Mouse (Mus musculus): ENCODE measurements around the gene Polr3c. TPM values are rescaled to one million over a fixed set of nuclear protein-coding genes. Genes with fewer than 3 reads are reported as not detected.
A peak's percentile ranks its signal among the peaks of the same experiment; 100 is the strongest.
"Not testable (repeated sequence)": the region's sequence is repeated elsewhere in the genome, so short reads cannot be mapped to it uniquely, and the experiment has no call there.

Polr3c gene
- polyA plus RNA-seq, 1 experiment = 40.4 TPM

- H3K4me1 ChIP-seq (ENCODE audit: control insufficient read depth, insufficient read depth, low read length) = peaks cover 12% of the 10 kb centered on the region
- H3K27me3 ChIP-seq (ENCODE audit: control insufficient read depth, insufficient read depth, low read length) = no peaks in the 10 kb centered on the region
- TF ChIP-seq CTCF (IDR thresholded peaks at IDR 0.05; ENCODE audit: control insufficient read depth, insufficient read depth, insufficient replicate concordance, low read depth, low read length) = no peak
- no peak for TF ChIP-seq POLR2A (IDR thresholded peaks at IDR 0.05; ENCODE audit: control insufficient read depth, low read depth, low read length)
- H3K36me3 ChIP-seq (ENCODE audit: control insufficient read depth, insufficient read depth, low read length) = no peaks in the 10 kb centered on the region
- no peak overlapping the region for H3K27ac ChIP-seq (ENCODE audit: control insufficient read depth, insufficient read depth, low read depth, low read length)
- H3K4me3 ChIP-seq (ENCODE audit: control insufficient read depth, low read depth, low read length) = no peak overlapping the region
Measured at GRCm38 (mm10) chr3:96688854-96689253, 38.6 kb downstream of the Polr3c start.

- not testable (repeated sequence) for H3K27ac ChIP-seq (ENCODE audit: control insufficient read depth, insufficient read depth, low read depth, low read length); H3K4me3 ChIP-seq (ENCODE audit: control insufficient read depth, low read depth, low read length); H3K36me3 ChIP-seq (ENCODE audit: control insufficient read depth, insufficient read depth, low read length); H3K27me3 ChIP-seq (ENCODE audit: control insufficient read depth, insufficient read depth, low read length)
- H3K4me1 ChIP-seq (ENCODE audit: control insufficient read depth, insufficient read depth, low read length) = peaks cover 11% of the 10 kb centered on the region
Measured at GRCm38 (mm10) chr3:96686057-96686456, 41.4 kb downstream of the Polr3c start.

DNA sequence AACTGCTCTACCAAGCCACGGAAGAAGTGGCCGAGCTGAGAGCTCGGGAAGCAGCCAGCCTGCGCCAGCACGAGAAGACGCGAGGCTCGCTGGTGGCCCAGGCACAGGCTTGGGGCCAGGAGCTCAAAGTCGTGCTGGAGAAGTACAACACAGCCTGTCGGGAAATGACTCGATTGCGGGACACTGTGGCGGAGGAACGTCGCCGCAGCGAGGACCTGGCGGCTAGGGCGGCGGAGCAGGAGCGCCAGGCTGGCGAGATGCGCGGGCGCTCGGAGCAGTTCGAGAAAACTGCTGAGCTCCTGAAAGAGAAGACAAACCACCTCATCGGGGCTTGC lies 42.6 kb downstream of the Polr3c start:
- Histone ChIP-seq H3K36me3 (ENCODE audit: control insufficient read depth, insufficient read depth, low read length) (no peaks in the 10 kb centered on the region), H3K27ac (ENCODE audit: control insufficient read depth, insufficient read depth, low read depth, low read length) (no peak overlapping the region), H3K4me1 (ENCODE audit: control insufficient read depth, insufficient read depth, low read length) (peaks cover 11% of the 10 kb centered on the region), H3K27me3 (ENCODE audit: control insufficient read depth, insufficient read depth, low read length) (no peaks in the 10 kb centered on the region), H3K4me3 (ENCODE audit: control insufficient read depth, low read depth, low read length) (peak overlapping the region; percentile 36)
- no peak for TF ChIP-seq POLR2A (IDR thresholded peaks at IDR 0.05; ENCODE audit: control insufficient read depth, low read depth, low read length)
- TF ChIP-seq CTCF (IDR thresholded peaks at IDR 0.05; ENCODE audit: control insufficient read depth, insufficient read depth, insufficient replicate concordance, low read depth, low read length) = no peak

- Histone ChIP-seq H3K4me3 (ENCODE audit: control insufficient read depth, low read depth, low read length) (peak overlapping the region; percentile 36; the same call in 1 of the 2 replicates), H3K27ac (ENCODE audit: control insufficient read depth, insufficient read depth, low read depth, low read length) (no peak overlapping the region), H3K27me3 (ENCODE audit: control insufficient read depth, insufficient read depth, low read length) (no peaks in the 10 kb centered on the region), H3K4me1 (ENCODE audit: control insufficient read depth, insufficient read depth, low read length) (peaks cover 12% of the 10 kb centered on the region), H3K36me3 (ENCODE audit: control insufficient read depth, insufficient read depth, low read length) (no peaks in the 10 kb centered on the region)
- TF ChIP-seq POLR2A (IDR thresholded peaks at IDR 0.05; ENCODE audit: control insufficient read depth, low read depth, low read length) = 0 out of 2 replicates have a peak, but pooled peaks have one; percentile 32
- no peak for TF ChIP-seq CTCF (IDR thresholded peaks at IDR 0.05; ENCODE audit: control insufficient read depth, insufficient read depth, insufficient replicate concordance, low read depth, low read length)
Measured at GRCm38 (mm10) chr3:96684151-96684821, 43.1 kb downstream of the Polr3c start.

DNA sequence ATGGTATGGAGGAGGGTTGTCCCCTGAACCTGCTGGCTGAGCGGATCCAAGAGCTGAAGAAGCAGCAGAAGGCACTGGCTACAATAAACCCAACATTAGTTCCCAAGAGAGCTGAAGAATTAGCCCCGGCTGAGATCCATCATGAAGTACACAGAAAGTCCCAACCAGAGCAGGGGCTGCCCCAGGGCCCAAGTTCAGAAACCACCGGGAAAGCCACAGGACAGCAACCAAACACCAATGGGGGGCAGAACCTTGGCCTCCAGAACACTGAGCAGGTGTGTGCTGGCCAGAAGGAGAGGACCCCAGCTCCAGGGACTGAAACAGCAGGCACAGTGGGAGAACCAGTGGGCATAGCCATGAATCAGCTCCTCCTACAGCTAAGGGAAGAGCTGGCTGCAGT lies 43.9 kb downstream of the Polr3c start:
- Histone ChIP-seq H3K36me3 (ENCODE audit: control insufficient read depth, insufficient read depth, low read length) (no peaks in the 10 kb centered on the region), H3K27ac (ENCODE audit: control insufficient read depth, insufficient read depth, low read depth, low read length) (no peak overlapping the region), H3K4me1 (ENCODE audit: control insufficient read depth, insufficient read depth, low read length) (peaks cover 13% of the 10 kb centered on the region; the same call in 1 of the 2 replicates), H3K27me3 (ENCODE audit: control insufficient read depth, insufficient read depth, low read length) (no peaks in the 10 kb centered on the region), H3K4me3 (ENCODE audit: control insufficient read depth, low read depth, low read length) (no peak overlapping the region)
- TF ChIP-seq POLR2A (IDR thresholded peaks at IDR 0.05; ENCODE audit: control insufficient read depth, low read depth, low read length) (no peak), CTCF (IDR thresholded peaks at IDR 0.05; ENCODE audit: control insufficient read depth, insufficient read depth, insufficient replicate concordance, low read depth, low read length) (no peak)

GRCm38 (mm10) chr3:96680269-96680956 lies 47.0 kb downstream of the Polr3c start:
- Histone ChIP-seq H3K36me3 (ENCODE audit: control insufficient read depth, insufficient read depth, low read length) (no peaks in the 10 kb centered on the region), H3K4me3 (ENCODE audit: control insufficient read depth, low read depth, low read length) (no peak overlapping the region), H3K27me3 (ENCODE audit: control insufficient read depth, insufficient read depth, low read length) (no peaks in the 10 kb centered on the region), H3K27ac (ENCODE audit: control insufficient read depth, insufficient read depth, low read depth, low read length) (no peak overlapping the region), H3K4me1 (ENCODE audit: control insufficient read depth, insufficient read depth, low read length) (peaks cover 13% of the 10 kb centered on the region; the same call in 1 of the 2 replicates)
- TF ChIP-seq POLR2A (IDR thresholded peaks at IDR 0.05; ENCODE audit: control insufficient read depth, low read depth, low read length) (no peak), CTCF (IDR thresholded peaks at IDR 0.05; ENCODE audit: control insufficient read depth, insufficient read depth, insufficient replicate concordance, low read depth, low read length) (no peak)

GRCm38 (mm10) chr3:96679159-96679674 lies 48.2 kb downstream of the Polr3c start:
- Histone ChIP-seq H3K4me3 (ENCODE audit: control insufficient read depth, low read depth, low read length) (no peak overlapping the region), H3K4me1 (ENCODE audit: control insufficient read depth, insufficient read depth, low read length) (peaks cover 9% of the 10 kb centered on the region; the same call in 1 of the 2 replicates), H3K36me3 (ENCODE audit: control insufficient read depth, insufficient read depth, low read length) (no peaks in the 10 kb centered on the region), H3K27ac (ENCODE audit: control insufficient read depth, insufficient read depth, low read depth, low read length) (no peak overlapping the region), H3K27me3 (ENCODE audit: control insufficient read depth, insufficient read depth, low read length) (no peaks in the 10 kb centered on the region)
- no peak for TF ChIP-seq CTCF (IDR thresholded peaks at IDR 0.05; ENCODE audit: control insufficient read depth, insufficient read depth, insufficient replicate concordance, low read depth, low read length)
- TF ChIP-seq POLR2A (IDR thresholded peaks at IDR 0.05; ENCODE audit: control insufficient read depth, low read depth, low read length) = no peak

Data from testis, adult 2 months (tissue).